Mouse (Mus musculus): ENCODE data around the gene Celf3.

Celf3 gene
- long read RNA-seq, experiment 1 = 0 reads
- long read RNA-seq, experiment 2, partial matches to known transcripts = 0 of 1 reads
- long read RNA-seq, experiment 2, other reads (novel, unspliced or antisense) = 1 of 1 reads

- intact Hi-C loops (cut with DNase I) = no loop called here
These were observed at the start of gene Celf3 for GRCm38 (mm10) chr3:94477981-94478422. Gene Celf3 (plus strand): TSS chr3:94478295.

GRCm38 (mm10) chr3:94430980-94431379 lies 47.1 kb upstream of the Celf3 start:
- intact Hi-C loops (cut with DNase I) = no loop called here

GRCm38 (mm10) chr3:94434305-94434704 lies 43.8 kb upstream of the Celf3 start:
- intact Hi-C loops (cut with DNase I) = no loop called here

- intact Hi-C loops (cut with DNase I) = no loop called here
These were observed 41.7 kb upstream of the Celf3 start for GRCm38 (mm10) chr3:94436420-94436819.

- intact Hi-C loops (cut with DNase I) = loop anchor here (5.0 kb wide), 1 partner anchor 74 kb away; no protein-coding TSS in a partner anchor
These were observed 36.9 kb upstream of the Celf3 start for GRCm38 (mm10) chr3:94441182-94441581.

GRCm38 (mm10) chr3:94442951-94443596 lies 35.0 kb upstream of the Celf3 start, which contains the start of gene Mrpl9:
Gene Mrpl9 (plus strand): TSS chr3:94443318.
- intact Hi-C loops (cut with DNase I) = loop anchor here (5.0 kb wide), 1 partner anchor 76 kb away; no protein-coding TSS in a partner anchor

GRCm38 (mm10) chr3:94443597-94443964 lies 34.5 kb upstream of the Celf3 start, which contains the start of gene Oaz3:
Gene Oaz3 (minus strand): TSS chr3:94443915.
- intact Hi-C loops (cut with DNase I) = loop anchor here (5.0 kb wide), 1 partner anchor 76 kb away; no protein-coding TSS in a partner anchor

GRCm38 (mm10) chr3:94449377-94449776 lies 28.7 kb upstream of the Celf3 start:
- intact Hi-C loops (cut with DNase I) = no loop called here

GRCm38 (mm10) chr3:94456529-94457000 lies 21.5 kb upstream of the Celf3 start:
- intact Hi-C loops (cut with DNase I) = loop anchor here (1.0 to 2.0 kb wide), 2 partner anchors 46 to 146 kb away; no protein-coding TSS in a partner anchor

- intact Hi-C loops (cut with DNase I) = loop anchor here (2.0 kb wide), 1 partner anchor 146 kb away; no protein-coding TSS in a partner anchor
These were observed 21.0 kb upstream of the Celf3 start for GRCm38 (mm10) chr3:94457055-94457454.

GRCm38 (mm10) chr3:94459834-94460233 lies 18.3 kb upstream of the Celf3 start:
- intact Hi-C loops (cut with DNase I) = no loop called here

GRCm38 (mm10) chr3:94463926-94464578 lies 14.0 kb upstream of the Celf3 start:
- intact Hi-C loops (cut with DNase I) = no loop called here

- intact Hi-C loops (cut with DNase I) = no loop called here
These were observed 12.3 kb upstream of the Celf3 start for GRCm38 (mm10) chr3:94465632-94466430.

GRCm38 (mm10) chr3:94468931-94469330 lies 9.2 kb upstream of the Celf3 start:
- intact Hi-C loops (cut with DNase I) = no loop called here

GRCm38 (mm10) chr3:94472447-94473114 lies 5.5 kb upstream of the Celf3 start:
- intact Hi-C loops (cut with DNase I) = no loop called here

- intact Hi-C loops (cut with DNase I) = no loop called here
These were observed 5.0 kb upstream of the Celf3 start for GRCm38 (mm10) chr3:94473115-94473505.

GRCm38 (mm10) chr3:94473567-94474232 lies 4.4 kb upstream of the Celf3 start:
- intact Hi-C loops (cut with DNase I) = no loop called here

GRCm38 (mm10) chr3:94476301-94477035 lies 1.6 kb upstream of the Celf3 start:
- intact Hi-C loops (cut with DNase I) = no loop called here

- intact Hi-C loops (cut with DNase I) = no loop called here
These were observed 651 bp upstream of the Celf3 start for GRCm38 (mm10) chr3:94477444-94477843.
